Mouse (Mus musculus): ENCODE measurements around the gene Stambpl1. TPM values are rescaled to one million over a fixed set of nuclear protein-coding genes. Genes with fewer than 3 reads are reported as not detected.
"Not testable (repeated sequence)": the region's sequence is repeated elsewhere in the genome, so short reads cannot be mapped to it uniquely, and the experiment has no call there.

Stambpl1 gene
- total RNA-seq, 2 experiments from 2014 or later: 2.7 to 5.4 TPM

DNA sequence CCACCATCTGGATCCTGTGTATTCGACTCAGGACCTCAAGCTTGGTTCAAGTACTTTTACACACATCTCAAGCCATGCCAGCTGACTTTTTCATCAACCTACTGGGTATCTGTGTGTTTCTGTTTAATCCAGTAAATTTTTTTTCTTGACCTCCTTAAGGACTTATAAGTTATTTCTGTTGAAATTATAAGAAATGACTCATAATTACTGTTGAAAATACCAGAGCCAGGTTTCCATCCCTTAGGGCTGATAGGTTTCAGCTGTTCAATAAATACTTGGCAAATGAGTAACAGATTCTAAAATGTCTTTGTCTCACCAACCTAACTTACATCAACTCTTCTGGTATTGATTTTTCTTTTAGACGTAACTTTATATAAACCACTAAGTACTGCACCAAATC lies 3.0 kb downstream of the Stambpl1 start:
- intact Hi-C loops (cut with DNase I): no loop called here
- no peak for DNase-seq

- no peak for DNase-seq
- intact Hi-C loops (cut with DNase I): no loop called here
Observed at GRCm38 (mm10) chr19:34198066-34198465, 6.0 kb downstream of the Stambpl1 start.

DNA sequence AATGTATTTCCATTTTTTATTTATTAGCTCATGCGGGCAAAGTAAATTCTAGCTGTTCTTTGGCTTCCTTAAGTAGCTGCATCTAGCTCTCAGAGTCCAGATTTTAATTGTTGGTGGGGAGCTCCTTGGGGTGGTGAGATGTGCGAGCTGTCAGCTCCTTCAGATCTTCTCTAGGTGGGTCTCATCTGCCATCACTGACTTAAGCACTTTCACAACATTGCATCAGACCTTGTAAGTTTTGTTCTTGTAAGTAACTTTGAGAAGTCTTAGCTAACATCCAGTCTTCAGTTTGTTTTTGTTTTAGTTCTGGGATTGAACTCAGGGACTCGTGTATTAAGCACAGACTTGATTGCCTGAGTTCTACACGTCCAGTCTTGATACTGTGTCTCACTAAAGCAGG lies 6.9 kb downstream of the Stambpl1 start:
- DNase-seq: no peak
- intact Hi-C loops (cut with DNase I): no loop called here

DNA sequence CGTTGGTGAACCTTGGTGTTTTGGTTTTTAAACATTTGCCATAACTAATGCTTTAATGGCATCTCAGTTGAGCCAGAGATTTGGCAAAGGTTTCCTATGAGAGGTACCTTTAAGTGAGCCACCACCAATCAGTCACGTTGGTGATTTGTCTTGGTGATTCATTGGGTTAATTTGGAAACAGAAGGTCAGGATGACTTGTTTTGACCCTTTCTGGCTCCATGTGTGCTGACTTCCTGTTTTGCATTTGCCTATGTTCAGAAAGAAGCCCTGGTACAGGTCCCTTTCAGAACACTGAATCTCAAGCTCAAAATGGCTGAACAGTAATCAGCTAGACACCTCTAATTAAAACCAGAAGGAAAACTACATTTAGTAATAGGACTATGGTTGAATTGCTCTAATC lies 7.5 kb downstream of the Stambpl1 start:
- DNase-seq: no peak
- intact Hi-C loops (cut with DNase I): no loop called here

DNA sequence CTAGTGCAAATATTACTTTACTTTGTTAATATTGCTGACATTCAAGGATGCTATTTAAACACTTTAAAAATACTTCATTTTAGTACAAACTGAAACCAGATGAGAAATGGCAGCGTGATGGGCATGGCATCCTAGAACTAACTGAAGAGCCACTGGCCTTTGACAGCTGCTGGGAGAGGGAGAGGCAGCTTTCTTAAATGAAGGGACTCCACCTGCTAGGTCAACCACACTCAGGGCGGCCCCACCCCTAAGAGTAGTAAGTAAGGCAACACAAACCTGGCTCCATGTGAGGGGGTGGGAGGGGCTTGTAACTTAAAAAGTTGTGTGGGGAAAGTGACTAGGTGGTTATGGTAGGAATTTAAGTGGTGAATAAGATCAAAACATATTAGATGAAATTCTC lies 10.6 kb downstream of the Stambpl1 start:
- no peak for DNase-seq
- intact Hi-C loops (cut with DNase I): no loop called here

DNA sequence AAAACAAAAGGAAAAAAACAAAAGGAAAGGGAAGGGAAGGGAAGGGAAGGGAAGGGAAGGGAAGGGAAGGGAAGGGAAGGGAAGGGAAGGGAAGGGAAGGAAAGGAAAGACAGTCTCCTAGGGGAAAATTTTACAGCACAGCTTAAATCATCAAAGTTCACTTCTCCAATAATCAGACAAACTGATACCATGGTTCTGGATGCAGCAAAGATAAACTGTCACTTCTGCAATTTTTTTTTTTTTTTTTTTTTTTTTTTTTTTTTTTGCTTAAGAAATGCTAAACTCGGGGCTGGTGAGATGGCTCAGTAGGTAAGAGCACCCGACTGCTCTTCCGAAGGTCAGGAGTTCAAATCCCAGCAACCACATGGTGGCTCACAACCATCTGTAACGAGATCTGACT lies 14.1 kb downstream of the Stambpl1 start:
- intact Hi-C loops (cut with DNase I); DNase-seq: not testable (repeated sequence)

DNA sequence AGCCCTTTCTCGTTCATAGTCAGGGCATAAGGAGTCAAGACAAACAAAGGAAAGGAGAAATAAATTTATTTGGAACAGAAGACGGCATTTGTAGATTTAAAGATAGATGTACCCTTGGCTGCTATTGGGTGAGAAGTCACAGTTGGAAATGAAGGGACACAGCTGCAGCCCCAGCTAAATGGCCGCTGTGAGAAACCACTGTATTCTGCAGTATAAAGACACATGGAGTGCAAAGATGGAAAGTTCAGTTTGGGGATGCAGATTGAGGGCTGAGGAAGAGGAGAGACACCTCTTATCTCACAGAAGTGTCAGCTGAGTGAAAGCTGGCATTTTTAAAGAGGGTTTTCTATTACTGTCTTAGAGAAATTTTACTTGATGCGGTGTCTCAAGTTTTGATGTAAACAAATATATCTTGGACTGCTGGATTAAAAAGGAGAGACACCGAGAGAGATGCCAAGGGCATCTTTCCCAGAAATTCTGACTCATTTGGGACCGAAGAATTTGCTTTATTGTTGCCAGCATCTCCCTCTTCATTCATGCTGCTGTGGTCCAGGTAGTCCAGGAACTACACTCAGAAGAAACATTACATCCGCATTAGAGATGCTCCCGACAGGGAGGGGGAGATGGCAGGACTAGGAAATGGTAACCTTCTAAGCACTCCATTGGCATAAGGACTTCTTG lies 14.9 kb downstream of the Stambpl1 start:
- intact Hi-C loops (cut with DNase I): no loop called here
- DNase-seq: peak in 1 of 2 experiments; percentile 41

DNA sequence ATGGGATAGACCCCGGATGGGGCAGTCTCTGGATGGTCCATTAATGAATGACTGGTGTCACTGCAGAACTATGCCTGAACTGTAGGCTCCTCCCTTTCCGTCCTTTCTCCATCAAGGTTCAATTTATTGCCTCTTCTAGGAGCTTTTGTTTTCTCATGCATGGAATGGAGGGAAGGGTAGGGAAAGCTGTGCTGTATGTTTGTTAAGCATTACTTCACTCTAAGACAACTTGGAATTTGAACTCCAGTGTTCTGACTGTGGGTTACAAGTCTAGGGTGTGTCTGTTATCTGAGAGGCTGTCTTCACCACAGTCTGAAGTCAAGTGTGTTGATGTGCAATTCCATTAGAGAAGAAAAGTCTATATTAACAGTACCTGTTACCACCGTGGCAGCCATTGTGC lies 17.0 kb downstream of the Stambpl1 start:
- intact Hi-C loops (cut with DNase I): no loop called here
- DNase-seq: no peak

DNA sequence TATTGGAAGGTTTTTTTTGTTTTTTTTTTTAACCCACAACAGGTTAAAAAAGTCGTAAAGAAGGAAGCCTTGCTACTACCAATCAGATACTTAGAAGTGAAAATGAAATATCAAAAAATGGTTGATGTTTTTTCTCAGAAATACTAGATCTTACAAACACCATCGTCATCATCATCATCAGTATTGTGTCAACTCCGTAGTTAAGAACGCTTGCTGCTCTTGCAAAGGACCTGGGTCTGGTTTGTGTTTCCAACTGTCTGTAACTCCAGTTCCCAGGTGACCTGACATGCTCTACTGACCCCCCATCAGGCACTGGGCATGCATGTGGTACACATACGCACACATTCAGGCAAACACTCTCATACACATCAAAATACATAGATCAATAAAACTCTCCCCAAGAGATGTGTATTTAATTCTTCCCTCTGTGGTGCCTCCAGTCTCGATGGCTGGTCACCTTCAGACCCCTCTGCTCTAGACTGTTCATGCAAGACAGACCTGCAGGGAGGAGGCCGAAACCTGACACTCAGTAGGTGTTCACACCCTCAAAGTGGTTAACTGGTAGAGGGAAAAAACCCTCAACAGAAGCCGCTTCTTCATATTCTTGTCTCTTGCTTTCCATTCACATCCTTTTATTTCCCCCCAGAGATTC lies 18.0 kb downstream of the Stambpl1 start:
- intact Hi-C loops (cut with DNase I): no loop called here
- DNase-seq: no peak

DNA sequence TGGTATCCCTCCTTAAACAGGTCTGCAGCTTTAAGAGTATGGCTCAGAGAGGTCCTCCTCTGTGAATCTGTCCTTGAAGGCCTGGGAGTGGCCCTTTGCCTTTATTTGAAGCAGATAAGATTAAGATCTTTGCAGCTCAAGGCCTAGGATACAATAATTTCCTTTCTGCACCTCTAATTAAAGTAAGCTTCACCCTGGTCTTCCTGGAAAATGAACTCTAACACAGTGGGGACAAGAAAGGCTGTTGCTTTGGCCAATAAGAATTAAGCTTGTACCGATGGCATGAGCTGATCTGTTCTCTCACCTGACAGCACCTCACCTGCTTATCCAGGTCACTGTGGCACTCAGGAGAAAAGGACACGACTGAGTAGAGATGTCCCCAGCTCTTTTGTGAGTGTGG lies 18.8 kb downstream of the Stambpl1 start:
- intact Hi-C loops (cut with DNase I): no loop called here
- no peak for DNase-seq

DNA sequence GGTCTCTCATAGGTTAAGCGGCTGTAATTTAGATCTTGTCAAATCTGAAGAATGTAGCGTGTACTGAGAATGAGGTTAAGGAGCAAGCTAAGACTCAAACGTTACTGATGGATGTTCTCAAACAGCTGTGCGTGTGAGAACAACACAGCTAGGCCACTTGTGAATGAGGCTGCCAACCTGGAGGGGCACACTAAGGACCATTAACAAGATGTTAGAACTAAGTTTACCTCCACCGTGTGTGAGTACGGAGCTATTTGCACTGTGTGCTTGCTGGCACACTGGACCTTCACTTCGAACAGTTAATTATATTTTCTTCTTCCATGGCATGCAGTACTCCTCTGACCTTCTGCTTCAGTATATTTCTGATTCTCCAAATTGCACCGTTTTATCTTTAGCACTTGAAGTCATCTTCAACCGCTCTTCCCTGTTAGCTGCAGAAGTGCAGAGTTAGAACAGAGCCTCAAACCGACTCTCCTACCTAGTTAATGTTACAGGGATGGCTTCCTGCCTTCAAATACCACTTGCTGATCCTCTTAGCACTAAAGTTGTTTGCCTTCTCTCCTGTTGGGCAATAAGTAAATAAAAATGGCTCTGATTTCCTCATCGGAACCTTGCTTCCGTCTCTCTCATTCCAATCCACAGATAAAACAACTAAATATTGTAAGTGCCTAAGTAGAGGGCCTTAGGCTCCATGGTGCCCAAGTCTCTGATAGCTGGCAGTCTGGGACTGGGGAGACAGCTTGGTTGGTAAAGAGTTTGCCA lies 20.6 kb downstream of the Stambpl1 start:
- DNase-seq: no peak
- intact Hi-C loops (cut with DNase I): no loop called here

DNA sequence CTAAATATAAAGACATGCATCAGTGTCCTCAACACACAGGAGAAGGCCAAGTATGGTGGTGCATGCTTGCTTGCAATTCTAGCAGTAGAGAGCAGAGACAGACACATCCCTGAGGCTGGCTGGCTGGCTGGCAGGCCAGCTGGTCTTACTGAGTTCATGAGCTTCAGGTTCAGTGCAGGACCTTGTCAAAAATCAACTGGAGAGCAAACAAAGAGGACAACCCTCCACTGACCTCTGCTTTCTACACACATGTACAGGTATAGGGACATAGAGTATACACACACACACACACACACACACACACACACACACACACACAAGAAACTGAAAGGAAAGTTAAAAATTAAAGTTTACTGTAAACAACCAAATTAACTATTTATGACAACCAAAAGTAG lies 21.2 kb downstream of the Stambpl1 start:
- intact Hi-C loops (cut with DNase I): no loop called here
- no peak for DNase-seq

- intact Hi-C loops (cut with DNase I): no loop called here
- no peak for DNase-seq
Observed at GRCm38 (mm10) chr19:34214136-34214535, 22.1 kb downstream of the Stambpl1 start.

- DNase-seq: no peak
- intact Hi-C loops (cut with DNase I): no loop called here
Observed at GRCm38 (mm10) chr19:34216956-34217355, 24.9 kb downstream of the Stambpl1 start.

GRCm38 (mm10) chr19:34217761-34218160 lies 25.7 kb downstream of the Stambpl1 start:
- intact Hi-C loops (cut with DNase I): no loop called here
- DNase-seq: no peak

- intact Hi-C loops (cut with DNase I): no loop called here
- DNase-seq: no peak
Observed at GRCm38 (mm10) chr19:34219260-34219968, 27.4 kb downstream of the Stambpl1 start.

DNA sequence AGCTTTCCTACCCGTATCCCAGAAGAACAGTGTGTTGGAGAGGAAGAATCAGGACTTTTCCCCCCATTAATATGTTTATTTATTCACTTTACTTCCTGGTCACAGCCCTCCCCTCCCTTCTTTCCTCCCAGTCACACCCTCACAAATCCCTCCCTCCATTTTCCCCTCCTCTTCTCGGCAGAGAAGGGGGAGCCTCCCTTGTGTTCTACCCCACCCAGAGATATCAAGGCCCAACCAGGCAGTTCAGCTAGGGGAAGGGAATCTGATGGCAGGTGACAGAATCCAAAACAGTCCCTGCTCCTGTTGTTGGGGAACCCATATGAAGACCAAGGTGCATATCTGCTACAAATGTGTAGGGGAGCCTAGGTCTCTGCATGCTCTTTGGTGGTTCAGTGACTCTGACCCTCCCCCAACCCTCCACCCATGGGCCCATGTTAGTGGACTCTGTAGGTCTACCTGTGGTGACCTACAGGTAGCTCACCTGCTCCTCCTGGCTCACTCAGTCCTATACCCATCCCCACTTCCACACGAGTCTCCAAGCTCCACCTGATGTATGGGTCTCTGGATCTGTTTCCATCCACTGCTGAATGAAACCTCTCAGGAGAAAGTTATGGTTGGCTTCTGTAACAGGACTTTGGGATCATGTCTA lies 28.8 kb downstream of the Stambpl1 start:
- intact Hi-C loops (cut with DNase I): no loop called here
- DNase-seq: no peak

DNA sequence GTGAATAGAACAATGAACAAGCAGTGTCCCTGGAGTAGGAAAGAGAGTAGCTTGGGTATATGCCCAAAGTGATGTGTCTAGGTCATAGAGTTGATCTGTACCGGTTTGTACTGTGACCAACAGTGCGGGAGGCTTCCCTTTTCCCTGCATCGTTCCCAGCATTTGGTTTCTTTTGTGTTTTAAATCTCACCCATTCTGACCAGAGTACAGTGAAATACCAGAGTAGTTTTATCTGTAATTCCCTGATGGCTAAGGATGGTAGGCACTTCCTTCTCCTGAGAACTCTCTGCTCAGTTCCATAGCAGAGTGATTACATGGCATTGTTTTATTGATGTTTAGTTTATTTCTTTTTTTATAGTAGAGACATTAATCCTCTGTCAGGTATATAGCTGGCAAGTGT lies 30.8 kb downstream of the Stambpl1 start:
- intact Hi-C loops (cut with DNase I): no loop called here
- DNase-seq: no peak

GRCm38 (mm10) chr19:34231596-34231995 lies 39.6 kb downstream of the Stambpl1 start:
- no peak for DNase-seq
- intact Hi-C loops (cut with DNase I): loop anchor here (10.0 kb wide), 1 partner anchor 87 kb away; no protein-coding TSS in a partner anchor

GRCm38 (mm10) chr19:34232326-34232725 lies 40.3 kb downstream of the Stambpl1 start:
- DNase-seq: no peak
- intact Hi-C loops (cut with DNase I): loop anchor here (10.0 kb wide), 1 partner anchor 88 kb away; no protein-coding TSS in a partner anchor
